Mouse (Mus musculus) heart, adult 8-10 months (tissue): Measurements from ENCODE around the gene Neurl1b. TPM values are rescaled to one million over a fixed set of nuclear protein-coding genes. Genes with fewer than 3 reads are reported as not detected.

ENCODE experiments used
- DNase-seq: peaks from one replicate; pipeline ENCODE4 v3.0.0; 2022; ENCODE audit warnings: low spot score
- total RNA-seq, 4 experiments: library from RNA; stranded (reverse); gene quantifications; 2 replicates each; pipeline ENCODE4 v1.2.4; 2022

Neurl1b gene
- total RNA-seq: 1 to 10 TPM; 3.6 to 5.1 (median 4.4) TPM

- DNase-seq: peak; percentile 38
Measured at GRCm38 (mm10) chr17:26414523-26415354, at the start of gene Neurl1b. TSS of gene Neurl1b (plus strand) at chr17:26414829.

GRCm38 (mm10) chr17:26366792-26367191 lies 47.8 kb upstream of the Neurl1b start:
- DNase-seq: no peak

GRCm38 (mm10) chr17:26368336-26368992 lies 46.2 kb upstream of the Neurl1b start:
- peak; percentile 57 for DNase-seq

GRCm38 (mm10) chr17:26370521-26371245 lies 43.9 kb upstream of the Neurl1b start:
- DNase-seq: no peak

GRCm38 (mm10) chr17:26371246-26371535 lies 43.4 kb upstream of the Neurl1b start:
- no peak for DNase-seq

- DNase-seq: no peak
Measured at GRCm38 (mm10) chr17:26373211-26373610, 41.4 kb upstream of the Neurl1b start.

GRCm38 (mm10) chr17:26376416-26376815 lies 38.2 kb upstream of the Neurl1b start:
- no peak for DNase-seq

GRCm38 (mm10) chr17:26376994-26377744 lies 37.5 kb upstream of the Neurl1b start:
- no peak for DNase-seq

GRCm38 (mm10) chr17:26380280-26380985 lies 34.2 kb upstream of the Neurl1b start:
- DNase-seq: no peak

- DNase-seq: no peak
Measured at GRCm38 (mm10) chr17:26380986-26381446, 33.6 kb upstream of the Neurl1b start.

GRCm38 (mm10) chr17:26381613-26382012 lies 33.0 kb upstream of the Neurl1b start:
- DNase-seq: no peak

GRCm38 (mm10) chr17:26382176-26382575 lies 32.5 kb upstream of the Neurl1b start:
- no peak for DNase-seq

- DNase-seq: no peak
Measured at GRCm38 (mm10) chr17:26382687-26383086, 31.9 kb upstream of the Neurl1b start.

- peak; percentile 26 for DNase-seq
Measured at GRCm38 (mm10) chr17:26384111-26384510, 30.5 kb upstream of the Neurl1b start.

GRCm38 (mm10) chr17:26385252-26386130 lies 29.1 kb upstream of the Neurl1b start:
- DNase-seq: peak; percentile 83

GRCm38 (mm10) chr17:26386131-26386481 lies 28.5 kb upstream of the Neurl1b start:
- DNase-seq: no peak

- peak; percentile 65 for DNase-seq
Measured at GRCm38 (mm10) chr17:26388106-26388505, 26.5 kb upstream of the Neurl1b start.

GRCm38 (mm10) chr17:26389241-26389640 lies 25.4 kb upstream of the Neurl1b start:
- DNase-seq: peak; percentile 71

GRCm38 (mm10) chr17:26390666-26391065 lies 24.0 kb upstream of the Neurl1b start:
- DNase-seq: no peak

GRCm38 (mm10) chr17:26392355-26392754 lies 22.3 kb upstream of the Neurl1b start:
- no peak for DNase-seq
